Mouse (Mus musculus) spleen, adult 10 weeks (tissue): Measurements from ENCODE around the gene Tbrg4. TPM values are rescaled to one million over a fixed set of nuclear protein-coding genes. Genes with fewer than 3 reads are reported as not detected.

Experiments
- polyA plus RNA-seq: library from polyadenylated mRNA; stranded (reverse); fragments of 350-450 nt; fragmentation: Illumina TruSeq; extraction: RNeasy Lipid Tissue Mini Kit (QIAGEN cat#74804); gene quantifications from one replicate; pipeline ENCODE4 v1.2.3, GENCODE M21; 2015; ENCODE audit warnings: low replicate concordance; ENCODE audit not compliant: insufficient read depth

Tbrg4 gene
- polyA plus RNA-seq, result 21.5 TPM

GRCm38 (mm10) chr11:6625478-6626387, at the start of gene Tbrg4:
TSS of gene Tbrg4 (minus strand) at chr11:6626067.

GRCm38 (mm10) chr11:6658271-6658670, 32.4 kb upstream of the Tbrg4 start, which contains the start of gene Ramp3:
TSS of gene Ramp3 (plus strand) at chr11:6658521.

GRCm38 (mm10) chr11:6638537-6638936, 12.7 kb upstream of the Tbrg4 start, which contains the start of gene Wap:
TSS of gene Wap (minus strand) at chr11:6638637.

GRCm38 (mm10) chr11:6605491-6606399, 20.1 kb downstream of the Tbrg4 start, which contains the start of gene Nacad:
TSS of gene Nacad (minus strand) at chr11:6606053.

Other genes with a start within 250 kb of the Tbrg4 start
- 28.3 TPM for gene Zmiz2, start 237.0 kb downstream of the Tbrg4 start, polyA plus RNA-seq
- gene Ppia, start 210.6 kb downstream of the Tbrg4 start, polyA plus RNA-seq, result 2,887 TPM
- gene H2afv, start 181.6 kb downstream of the Tbrg4 start, polyA plus RNA-seq, result 49.2 TPM
- 98.1 TPM for gene Purb, start 150.2 kb downstream of the Tbrg4 start, polyA plus RNA-seq
- gene Myo1g, start 105.1 kb downstream of the Tbrg4 start, polyA plus RNA-seq, result 99.7 TPM
- gene Ccm2, start 79.2 kb downstream of the Tbrg4 start, polyA plus RNA-seq, result 85.4 TPM
- 0.21 TPM for gene Nacad, start 20.0 kb downstream of the Tbrg4 start, polyA plus RNA-seq
- gene Wap, start 12.6 kb upstream of the Tbrg4 start, polyA plus RNA-seq, result not detected
- 0.65 TPM for gene Ramp3, start 32.5 kb upstream of the Tbrg4 start, polyA plus RNA-seq
- not detected for gene Gm11983, start 211.6 kb upstream of the Tbrg4 start, polyA plus RNA-seq